Mouse (Mus musculus): Measurements from ENCODE around the gene Scamp5. TPM values are rescaled to one million over a fixed set of nuclear protein-coding genes. Genes with fewer than 3 reads are reported as not detected.
A peak's percentile ranks its signal among the peaks of the same experiment; 100 is the strongest.

The Scamp5 gene
- polyA plus RNA-seq, 1 experiment = 119 TPM

DNA sequence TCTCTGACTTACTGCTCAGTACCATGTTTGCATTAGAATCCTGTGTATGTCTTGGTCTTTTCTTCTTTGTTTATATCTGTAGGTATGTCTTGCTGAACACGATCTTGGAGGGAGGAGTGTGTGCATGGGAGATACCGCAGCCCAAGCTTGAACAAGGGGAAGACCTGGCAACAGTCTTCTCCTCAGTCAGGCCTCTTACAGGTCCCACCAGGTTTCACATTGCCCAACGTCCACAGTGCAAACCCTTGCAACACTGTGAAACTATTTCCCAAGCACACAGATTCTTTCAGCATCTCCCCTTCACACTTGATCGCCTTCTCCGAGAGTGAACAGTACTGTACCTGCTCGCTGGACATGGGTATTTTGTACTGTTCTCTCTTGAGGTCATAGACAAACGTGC lies 19.9 kb upstream of the Scamp5 start:
- Histone ChIP-seq H3K27me3 (ENCODE audit: control insufficient read depth, insufficient read depth, low read length) (no peaks in the 10 kb centered on the region), H3K27ac (ENCODE audit: insufficient read depth, low read depth, low read length) (no peak overlapping the region), H3K4me3 (ENCODE audit: low read depth, low read length) (no peak overlapping the region), H3K36me3 (ENCODE audit: control insufficient read depth, insufficient read depth, low read length) (no peaks in the 10 kb centered on the region), H3K4me1 (ENCODE audit: control insufficient read depth, insufficient read depth, insufficient read length, low read length) (no peaks in the 10 kb centered on the region)
- WGBS = 71% methylated on average over 7 of the region's 7 CpGs
- no peak for TF ChIP-seq POLR2A (IDR thresholded peaks at IDR 0.05; ENCODE audit: low read depth, low read length)
- TF ChIP-seq CTCF (IDR thresholded peaks at IDR 0.05; ENCODE audit: extremely low read depth, insufficient read length, insufficient replicate concordance, low read depth, low read length) = no peak

DNA sequence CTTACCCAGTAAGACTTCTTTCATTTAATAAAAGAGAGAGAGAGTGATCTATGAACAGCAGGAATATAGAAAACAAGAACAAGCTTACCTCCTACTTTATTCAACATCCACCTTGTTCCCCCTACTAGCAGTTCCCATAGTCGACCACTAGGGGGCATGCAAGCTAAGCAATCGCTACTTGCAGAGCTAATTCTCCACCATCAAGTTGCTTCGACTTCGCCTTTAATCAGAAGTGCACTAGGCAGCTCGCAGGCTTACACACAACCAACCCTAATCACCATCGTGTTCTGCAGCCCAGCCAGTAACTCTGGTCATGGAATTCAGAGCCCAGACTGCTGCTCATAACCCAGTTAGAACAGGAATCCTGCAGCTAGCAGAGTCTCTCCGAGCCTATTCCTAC lies 17.9 kb upstream of the Scamp5 start:
- Histone ChIP-seq H3K4me3 (ENCODE audit: low read depth, low read length) (no peak overlapping the region), H3K4me1 (ENCODE audit: control insufficient read depth, insufficient read depth, insufficient read length, low read length) (no peaks in the 10 kb centered on the region), H3K36me3 (ENCODE audit: control insufficient read depth, insufficient read depth, low read length) (no peaks in the 10 kb centered on the region), H3K27me3 (ENCODE audit: control insufficient read depth, insufficient read depth, low read length) (no peaks in the 10 kb centered on the region), H3K27ac (ENCODE audit: insufficient read depth, low read depth, low read length) (no peak overlapping the region)
- 13% methylated on average over 7 of the region's 7 CpGs for WGBS
- no peak for TF ChIP-seq POLR2A (IDR thresholded peaks at IDR 0.05; ENCODE audit: low read depth, low read length)
- TF ChIP-seq CTCF (IDR thresholded peaks at IDR 0.05; ENCODE audit: extremely low read depth, insufficient read length, insufficient replicate concordance, low read depth, low read length) = peak; percentile 62; the same call in 1 of the 2 replicates

DNA sequence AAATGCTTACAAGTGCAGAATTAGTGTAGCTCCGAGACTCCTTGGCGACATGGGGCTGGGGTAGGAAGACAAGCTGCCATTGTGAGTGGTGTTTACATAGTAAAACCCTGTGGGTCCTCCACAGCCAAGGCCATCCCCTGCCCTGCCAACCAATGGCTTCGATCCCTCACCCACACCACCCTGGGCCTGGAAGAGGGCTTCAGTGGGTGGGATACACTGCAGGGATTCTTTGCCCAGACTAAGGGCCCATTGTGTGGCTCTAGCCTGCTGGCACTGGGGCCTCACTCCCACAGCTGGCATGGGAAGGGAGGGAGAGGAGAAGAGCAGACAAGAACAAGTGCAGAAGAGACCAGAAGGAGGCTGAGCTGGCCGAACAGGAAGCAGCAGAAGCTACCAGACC lies 1.1 kb upstream of the Scamp5 start:
- TF ChIP-seq POLR2A (IDR thresholded peaks at IDR 0.05; ENCODE audit: low read depth, low read length) = no peak
- no peak for TF ChIP-seq CTCF (IDR thresholded peaks at IDR 0.05; ENCODE audit: extremely low read depth, insufficient read length, insufficient replicate concordance, low read depth, low read length)
- 69% methylated on average over 4 of the region's 4 CpGs for WGBS

DNA sequence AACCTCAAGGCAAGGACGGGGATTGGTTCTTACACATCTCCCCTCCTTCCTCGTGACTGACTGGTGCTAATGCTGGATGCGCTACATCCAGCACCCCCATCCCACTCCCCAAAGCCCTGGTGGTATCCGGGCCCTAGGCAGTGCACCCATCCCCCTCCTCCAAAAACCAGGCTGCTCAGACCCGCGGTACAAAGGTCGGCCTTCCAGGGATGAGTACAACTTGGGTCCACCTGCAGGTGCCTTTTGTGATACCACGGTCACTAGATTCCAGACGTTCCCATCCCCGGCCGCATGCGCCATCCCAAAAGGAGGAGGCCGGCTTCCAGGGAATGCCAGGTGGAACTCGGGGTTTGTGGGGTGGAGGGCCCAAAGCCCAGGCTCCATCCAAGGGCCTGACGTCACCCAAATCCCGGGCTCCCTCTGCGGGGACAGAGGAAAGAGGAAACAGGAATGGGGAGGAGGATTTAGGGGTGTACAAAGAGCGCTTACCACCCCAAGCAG lies 539 bp downstream of the Scamp5 start:
- 2% methylated on average over 18 of the region's 18 CpGs for WGBS
- TF ChIP-seq CTCF (IDR thresholded peaks at IDR 0.05; ENCODE audit: extremely low read depth, insufficient read length, insufficient replicate concordance, low read depth, low read length) (no peak), POLR2A (IDR thresholded peaks at IDR 0.05; ENCODE audit: low read depth, low read length) (no peak)
- H3K36me3 ChIP-seq (ENCODE audit: control insufficient read depth, insufficient read depth, low read length) = peaks cover 4% of the 10 kb centered on the region; the same call in 1 of the 2 replicates
- no peaks in the 10 kb centered on the region for H3K27me3 ChIP-seq (ENCODE audit: control insufficient read depth, insufficient read depth, low read length)
- peak overlapping the region; percentile 69 for H3K27ac ChIP-seq (ENCODE audit: insufficient read depth, low read depth, low read length)
- peak overlapping the region; percentile 93 for H3K4me3 ChIP-seq (ENCODE audit: low read depth, low read length)
- H3K4me1 ChIP-seq (ENCODE audit: control insufficient read depth, insufficient read depth, insufficient read length, low read length) = peaks cover 31% of the 10 kb centered on the region

More for the DNA sequence above, 1.1 kb upstream of the Scamp5 start:
- H3K4me3 ChIP-seq (ENCODE audit: low read depth, low read length) = no peak overlapping the region
- peaks cover 4% of the 10 kb centered on the region; the same call in 1 of the 2 replicates for H3K36me3 ChIP-seq (ENCODE audit: control insufficient read depth, insufficient read depth, low read length)
- H3K27me3 ChIP-seq (ENCODE audit: control insufficient read depth, insufficient read depth, low read length) = no peaks in the 10 kb centered on the region
- H3K4me1 ChIP-seq (ENCODE audit: control insufficient read depth, insufficient read depth, insufficient read length, low read length) = peaks cover 22% of the 10 kb centered on the region; the same call in 1 of the 2 replicates
- no peak overlapping the region for H3K27ac ChIP-seq (ENCODE audit: insufficient read depth, low read depth, low read length)

DNA sequence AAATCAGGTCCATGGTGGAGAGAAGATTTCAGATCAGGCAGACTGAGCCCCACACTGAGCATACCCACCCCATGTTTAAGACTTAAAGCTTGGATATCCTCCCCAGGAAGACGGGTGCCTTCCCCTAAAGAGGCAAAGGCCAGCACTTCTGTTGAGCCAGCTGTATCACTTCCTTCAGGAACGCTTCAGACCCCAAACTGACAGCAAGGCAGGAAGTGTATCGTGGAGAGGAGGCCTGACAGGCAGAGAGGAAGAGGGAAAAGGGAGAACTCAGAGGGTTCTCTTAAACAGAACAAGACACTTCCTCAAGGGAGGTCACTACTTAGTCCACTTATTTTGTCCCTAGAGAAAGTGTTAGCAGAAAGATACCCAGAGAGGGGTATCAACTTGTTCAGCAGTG lies 1.8 kb downstream of the Scamp5 start:
- H3K27ac ChIP-seq (ENCODE audit: insufficient read depth, low read depth, low read length) = peak overlapping the region; percentile 69
- peaks cover 4% of the 10 kb centered on the region; the same call in 1 of the 2 replicates for H3K36me3 ChIP-seq (ENCODE audit: control insufficient read depth, insufficient read depth, low read length)
- H3K27me3 ChIP-seq (ENCODE audit: control insufficient read depth, insufficient read depth, low read length) = no peaks in the 10 kb centered on the region
- H3K4me3 ChIP-seq (ENCODE audit: low read depth, low read length) = no peak overlapping the region
- peaks cover 35% of the 10 kb centered on the region for H3K4me1 ChIP-seq (ENCODE audit: control insufficient read depth, insufficient read depth, insufficient read length, low read length)
- no peak for TF ChIP-seq POLR2A (IDR thresholded peaks at IDR 0.05; ENCODE audit: low read depth, low read length)
- no peak for TF ChIP-seq CTCF (IDR thresholded peaks at IDR 0.05; ENCODE audit: extremely low read depth, insufficient read length, insufficient replicate concordance, low read depth, low read length)
- 27% methylated on average over 3 of the region's 3 CpGs for WGBS

DNA sequence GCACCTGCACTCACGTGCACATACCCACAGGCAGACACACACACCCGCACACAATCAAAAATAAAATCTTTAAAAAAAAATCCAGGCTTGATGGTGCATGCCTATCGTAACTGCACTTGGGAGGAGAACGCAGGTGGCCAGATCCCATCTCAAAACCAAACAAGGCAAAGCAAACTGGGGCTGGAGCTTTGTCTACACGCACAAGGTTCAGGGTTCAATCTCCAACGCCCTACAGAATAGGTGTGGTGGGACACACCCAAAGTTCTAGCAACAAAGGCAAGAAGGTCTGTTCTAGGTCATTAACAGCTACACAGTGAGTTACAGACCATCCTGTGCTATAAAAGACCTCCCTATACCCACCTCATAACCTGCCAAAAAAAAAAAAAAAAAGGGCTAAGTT lies 5.0 kb downstream of the Scamp5 start:
- TF ChIP-seq CTCF (IDR thresholded peaks at IDR 0.05; ENCODE audit: extremely low read depth, insufficient read length, insufficient replicate concordance, low read depth, low read length) = no peak
- TF ChIP-seq POLR2A (IDR thresholded peaks at IDR 0.05; ENCODE audit: low read depth, low read length) = no peak

DNA sequence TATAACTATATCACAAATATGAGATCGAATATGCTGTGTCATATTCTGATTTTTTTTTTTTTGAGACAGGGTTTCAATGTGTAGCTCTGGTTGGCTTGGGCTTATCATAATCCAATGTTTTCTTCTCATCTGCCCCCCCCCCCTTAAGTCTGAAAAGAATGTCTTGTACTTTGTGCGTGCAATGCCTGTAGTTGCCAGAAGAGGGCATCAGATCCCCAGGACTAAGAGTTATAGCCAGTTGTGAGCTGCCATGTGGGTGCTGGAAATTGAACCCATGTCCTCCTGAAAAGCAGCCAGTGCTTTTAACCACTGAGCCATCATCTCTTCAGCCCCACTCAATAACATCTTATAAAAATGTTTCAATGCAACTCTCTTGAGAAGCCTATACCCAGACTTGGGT lies 8.2 kb downstream of the Scamp5 start:
- H3K27ac ChIP-seq (ENCODE audit: insufficient read depth, low read depth, low read length) = no peak overlapping the region
- WGBS = 95% methylated on average over 2 of the region's 2 CpGs
- no peak overlapping the region for H3K4me3 ChIP-seq (ENCODE audit: low read depth, low read length)
- TF ChIP-seq CTCF (IDR thresholded peaks at IDR 0.05; ENCODE audit: extremely low read depth, insufficient read length, insufficient replicate concordance, low read depth, low read length) (peak; percentile 38; the same call in 1 of the 2 replicates), POLR2A (IDR thresholded peaks at IDR 0.05; ENCODE audit: low read depth, low read length) (no peak)
- H3K4me1 ChIP-seq (ENCODE audit: control insufficient read depth, insufficient read depth, insufficient read length, low read length) = peaks cover 20% of the 10 kb centered on the region
- peaks cover 4% of the 10 kb centered on the region; the same call in 1 of the 2 replicates for H3K36me3 ChIP-seq (ENCODE audit: control insufficient read depth, insufficient read depth, low read length)
- H3K27me3 ChIP-seq (ENCODE audit: control insufficient read depth, insufficient read depth, low read length) = no peaks in the 10 kb centered on the region

More for the DNA sequence above, 5.0 kb downstream of the Scamp5 start:
- 22% methylated on average over 6 of the region's 6 CpGs for WGBS
- peaks cover 35% of the 10 kb centered on the region for H3K4me1 ChIP-seq (ENCODE audit: control insufficient read depth, insufficient read depth, insufficient read length, low read length)
- peak overlapping the region; percentile 29; the same call in 1 of the 2 replicates for H3K4me3 ChIP-seq (ENCODE audit: low read depth, low read length)
- H3K27me3 ChIP-seq (ENCODE audit: control insufficient read depth, insufficient read depth, low read length) = no peaks in the 10 kb centered on the region
- peaks cover 4% of the 10 kb centered on the region; the same call in 1 of the 2 replicates for H3K36me3 ChIP-seq (ENCODE audit: control insufficient read depth, insufficient read depth, low read length)
- peak overlapping the region; percentile 99 for H3K27ac ChIP-seq (ENCODE audit: insufficient read depth, low read depth, low read length)
